Mouse (Mus musculus) forebrain, embryonic 11.5 days (tissue): ENCODE measurements around the gene Urod. TPM values are rescaled to one million over a fixed set of nuclear protein-coding genes. Genes with fewer than 3 reads are reported as not detected.

Experiments
- polyA plus RNA-seq: library from polyadenylated mRNA; unstranded; fragments of >200 nt; fragmentation: Nextera tagmentation; extraction: Ambion mirVana; gene quantifications from 2 replicates; pipeline ENCODE4 v1.2.1, GENCODE M21; 2014

The Urod gene
- polyA plus RNA-seq, 1 experiment from 2014 or later, result 84.1 TPM

Other genes with a start within 250 kb of the Urod start
- 34.3 and 37.0 TPM in 2 replicates for gene Toe1, start 186.8 kb downstream of the Urod start, polyA plus RNA-seq
- 20.3 and 20.9 TPM in 2 replicates for gene Mutyh, start 186.7 kb downstream of the Urod start, polyA plus RNA-seq
- gene Hpdl, start 172.7 kb downstream of the Urod start, polyA plus RNA-seq, result 1.5 and 1.6 TPM in 2 replicates
- 10.9 and 12.4 TPM in 2 replicates for gene Zswim5, start 117.0 kb downstream of the Urod start, polyA plus RNA-seq
- gene Hectd3, start 904 bp upstream of the Urod start, polyA plus RNA-seq, result 12.7 and 13.7 TPM in 2 replicates
- gene Eif2b3, start 25.0 kb upstream of the Urod start, polyA plus RNA-seq, result 45.7 and 47.5 TPM in 2 replicates
- 5.8 and 6.4 TPM in 2 replicates for gene Ptch2, start 101.7 kb upstream of the Urod start, polyA plus RNA-seq
- gene Btbd19, start 131.3 kb upstream of the Urod start, polyA plus RNA-seq, result 4.1 and 6.5 TPM in 2 replicates
- not detected in 2 replicates for gene Tctex1d4, start 132.4 kb upstream of the Urod start, polyA plus RNA-seq
- gene Plk3, start 139.6 kb upstream of the Urod start, polyA plus RNA-seq, result 16.0 and 17.4 TPM in 2 replicates
- 797 and 841 TPM in 2 replicates for gene Rps8, start 161.8 kb upstream of the Urod start, polyA plus RNA-seq
- gene Kif2c, start 188.2 kb upstream of the Urod start, polyA plus RNA-seq, result 111 and 116 TPM in 2 replicates